Mouse (Mus musculus): ENCODE measurements around the gene Cd2. TPM values are rescaled to one million over a fixed set of nuclear protein-coding genes. Genes with fewer than 3 reads are reported as not detected.

The Cd2 gene
- polyA plus RNA-seq, 1 experiment from 2014 or later: not detected

- DNase-seq (ENCODE audit: low spot score): no peak
- no peak overlapping the region for H3K9ac ChIP-seq (ENCODE audit: low read depth, low read length)
- no peaks in the 10 kb centered on the region for H3K27me3 ChIP-seq (ENCODE audit: insufficient read depth, low read length)
- no peak overlapping the region for H3K4me3 ChIP-seq (replicated peaks; ENCODE audit: low read depth, low read length)
- H3K9me3 ChIP-seq (replicated peaks; ENCODE audit: low read length): no peaks in the 10 kb centered on the region
- H3K36me3 ChIP-seq (ENCODE audit: insufficient read depth, low read length): no peaks in the 10 kb centered on the region
- H3K27ac ChIP-seq: no peak overlapping the region
- no peaks in the 10 kb centered on the region for H3K4me1 ChIP-seq (replicated peaks; ENCODE audit: insufficient read depth, low read length)
- no peak overlapping the region for H3K4me2 ChIP-seq (ENCODE audit: low read length)
- no peak for TF ChIP-seq CTCF (IDR thresholded peaks at IDR 0.05; ENCODE audit: low read depth)
- ATAC-seq (replicated peaks; ENCODE audit: low FRiP score, low read depth): no peak
- WGBS: 86% methylated on average over 7 of the region's 7 CpGs
Observed at GRCm38 (mm10) chr3:101268361-101268760, 19.4 kb downstream of the Cd2 start.

- Histone ChIP-seq H3K4me2 (ENCODE audit: low read length) (no peak overlapping the region), H3K9ac (ENCODE audit: low read depth, low read length) (no peak overlapping the region), H3K4me1 (replicated peaks; ENCODE audit: insufficient read depth, low read length) (no peaks in the 10 kb centered on the region), H3K27me3 (ENCODE audit: insufficient read depth, low read length) (no peaks in the 10 kb centered on the region), H3K27ac (no peak overlapping the region), H3K4me3 (replicated peaks; ENCODE audit: low read depth, low read length) (no peak overlapping the region), H3K9me3 (replicated peaks; ENCODE audit: low read length) (no peaks in the 10 kb centered on the region), H3K36me3 (ENCODE audit: insufficient read depth, low read length) (no peaks in the 10 kb centered on the region)
- no peak for ATAC-seq (replicated peaks; ENCODE audit: low FRiP score, low read depth)
- no peak for DNase-seq (ENCODE audit: low spot score)
- no peak for TF ChIP-seq CTCF (IDR thresholded peaks at IDR 0.05; ENCODE audit: low read depth)
- 51% methylated on average over 3 of the region's 3 CpGs for WGBS
Observed at GRCm38 (mm10) chr3:101265561-101266091, 22.1 kb downstream of the Cd2 start.

GRCm38 (mm10) chr3:101258976-101259375 is 28.8 kb downstream of the Cd2 start:
- Histone ChIP-seq H3K4me1 (replicated peaks; ENCODE audit: insufficient read depth, low read length) (no peaks in the 10 kb centered on the region), H3K9ac (ENCODE audit: low read depth, low read length) (no peak overlapping the region), H3K36me3 (ENCODE audit: insufficient read depth, low read length) (no peaks in the 10 kb centered on the region), H3K9me3 (replicated peaks; ENCODE audit: low read length) (no peaks in the 10 kb centered on the region), H3K27ac (no peak overlapping the region), H3K4me3 (replicated peaks; ENCODE audit: low read depth, low read length) (no peak overlapping the region), H3K27me3 (ENCODE audit: insufficient read depth, low read length) (no peaks in the 10 kb centered on the region), H3K4me2 (ENCODE audit: low read length) (no peak overlapping the region)
- no peak for DNase-seq (ENCODE audit: low spot score)
- no peak for ATAC-seq (replicated peaks; ENCODE audit: low FRiP score, low read depth)
- WGBS: 69% methylated on average over 2 of the region's 2 CpGs
- TF ChIP-seq CTCF (IDR thresholded peaks at IDR 0.05; ENCODE audit: low read depth): no peak

GRCm38 (mm10) chr3:101256090-101256489 is 31.6 kb downstream of the Cd2 start:
- no peak overlapping the region for H3K4me3 ChIP-seq (replicated peaks; ENCODE audit: low read depth, low read length)
- H3K27me3 ChIP-seq (ENCODE audit: insufficient read depth, low read length): no peaks in the 10 kb centered on the region
- no peak for ATAC-seq (replicated peaks; ENCODE audit: low FRiP score, low read depth)
- no peak overlapping the region for H3K9ac ChIP-seq (ENCODE audit: low read depth, low read length)
- no peak overlapping the region for H3K4me2 ChIP-seq (ENCODE audit: low read length)
- TF ChIP-seq CTCF (IDR thresholded peaks at IDR 0.05; ENCODE audit: low read depth): no peak
- no peaks in the 10 kb centered on the region for H3K4me1 ChIP-seq (replicated peaks; ENCODE audit: insufficient read depth, low read length)
- peak; percentile 69 for DNase-seq (ENCODE audit: low spot score)
- H3K36me3 ChIP-seq (ENCODE audit: insufficient read depth, low read length): no peaks in the 10 kb centered on the region
- 49% methylated on average over 8 of the region's 8 CpGs for WGBS
- no peaks in the 10 kb centered on the region for H3K9me3 ChIP-seq (replicated peaks; ENCODE audit: low read length)
- H3K27ac ChIP-seq: no peak overlapping the region

- no peak overlapping the region for H3K9ac ChIP-seq (ENCODE audit: low read depth, low read length)
- H3K36me3 ChIP-seq (ENCODE audit: insufficient read depth, low read length): no peaks in the 10 kb centered on the region
- ATAC-seq (replicated peaks; ENCODE audit: low FRiP score, low read depth) (peak; percentile 46; the same call in 1 of the 2 replicates), DNase-seq (ENCODE audit: low spot score) (peak; percentile 27)
- 43% methylated on average over 8 of the region's 8 CpGs for WGBS
- no peak for TF ChIP-seq CTCF (IDR thresholded peaks at IDR 0.05; ENCODE audit: low read depth)
- no peak overlapping the region for H3K27ac ChIP-seq
- H3K4me3 ChIP-seq (replicated peaks; ENCODE audit: low read depth, low read length): no peak overlapping the region
- no peaks in the 10 kb centered on the region for H3K4me1 ChIP-seq (replicated peaks; ENCODE audit: insufficient read depth, low read length)
- H3K4me2 ChIP-seq (ENCODE audit: low read length): no peak overlapping the region
- no peaks in the 10 kb centered on the region for H3K27me3 ChIP-seq (ENCODE audit: insufficient read depth, low read length)
- H3K9me3 ChIP-seq (replicated peaks; ENCODE audit: low read length): no peaks in the 10 kb centered on the region
Observed at GRCm38 (mm10) chr3:101252141-101252540, 35.6 kb downstream of the Cd2 start.

GRCm38 (mm10) chr3:101249846-101250245 is 37.9 kb downstream of the Cd2 start:
- Histone ChIP-seq H3K4me2 (ENCODE audit: low read length) (no peak overlapping the region), H3K4me3 (replicated peaks; ENCODE audit: low read depth, low read length) (no peak overlapping the region), H3K36me3 (ENCODE audit: insufficient read depth, low read length) (no peaks in the 10 kb centered on the region), H3K9ac (ENCODE audit: low read depth, low read length) (no peak overlapping the region), H3K4me1 (replicated peaks; ENCODE audit: insufficient read depth, low read length) (no peaks in the 10 kb centered on the region), H3K27me3 (ENCODE audit: insufficient read depth, low read length) (no peaks in the 10 kb centered on the region), H3K9me3 (replicated peaks; ENCODE audit: low read length) (no peaks in the 10 kb centered on the region), H3K27ac (no peak overlapping the region)
- WGBS: 88% methylated on average over 6 of the region's 6 CpGs
- no peak for TF ChIP-seq CTCF (IDR thresholded peaks at IDR 0.05; ENCODE audit: low read depth)
- DNase-seq (ENCODE audit: low spot score) (no peak), ATAC-seq (replicated peaks; ENCODE audit: low FRiP score, low read depth) (no peak)

- ATAC-seq (replicated peaks; ENCODE audit: low FRiP score, low read depth) (no peak), DNase-seq (ENCODE audit: low spot score) (no peak)
- 75% methylated on average over 3 of the region's 3 CpGs for WGBS
- TF ChIP-seq CTCF (IDR thresholded peaks at IDR 0.05; ENCODE audit: low read depth): no peak
- Histone ChIP-seq H3K9me3 (replicated peaks; ENCODE audit: low read length) (no peaks in the 10 kb centered on the region), H3K4me1 (replicated peaks; ENCODE audit: insufficient read depth, low read length) (no peaks in the 10 kb centered on the region), H3K4me3 (replicated peaks; ENCODE audit: low read depth, low read length) (no peak overlapping the region), H3K27me3 (ENCODE audit: insufficient read depth, low read length) (no peaks in the 10 kb centered on the region), H3K9ac (ENCODE audit: low read depth, low read length) (no peak overlapping the region), H3K36me3 (ENCODE audit: insufficient read depth, low read length) (no peaks in the 10 kb centered on the region), H3K27ac (no peak overlapping the region), H3K4me2 (ENCODE audit: low read length) (no peak overlapping the region)
Observed at GRCm38 (mm10) chr3:101245212-101245611, 42.5 kb downstream of the Cd2 start.
